Mouse (Mus musculus): ENCODE data around the gene Gm20831. TPM values are rescaled to one million over a fixed set of nuclear protein-coding genes. Genes with fewer than 3 reads are reported as not detected.
"Not testable (repeated sequence)": the region's sequence is repeated elsewhere in the genome, so short reads cannot be mapped to it uniquely, and the experiment has no call there.

Gm20831 gene
- not detected for total RNA-seq (2021)

DNA sequence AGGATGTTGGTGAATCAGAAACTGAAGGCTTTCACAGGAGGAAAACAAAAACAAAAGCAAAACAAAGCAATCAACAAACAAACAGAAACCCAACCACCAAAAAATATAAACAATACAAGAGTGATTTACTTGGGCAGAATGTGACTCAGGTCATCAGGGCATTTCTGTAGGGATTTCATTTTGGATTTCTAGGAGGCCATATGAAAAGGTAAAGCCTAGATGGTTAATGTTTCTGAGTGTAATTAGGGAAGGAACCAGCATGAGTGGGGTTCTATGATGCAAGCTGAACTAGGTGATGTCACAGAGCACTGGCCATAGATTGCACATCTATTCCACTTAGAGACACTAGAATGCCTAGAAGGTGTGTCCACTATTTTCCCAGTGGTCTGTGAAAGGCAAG lies at the start of gene Gm20831, which contains the start of gene Gm20772:
TSS of gene Gm20831 (plus strand) at position 301 of the 400 bp plus-strand sequence.
TSS of gene Gm20772 (plus strand) at position 301 of the 400 bp plus-strand sequence.
- intact Hi-C loops (cut with DNase I); DNase-seq: not testable (repeated sequence)

DNA sequence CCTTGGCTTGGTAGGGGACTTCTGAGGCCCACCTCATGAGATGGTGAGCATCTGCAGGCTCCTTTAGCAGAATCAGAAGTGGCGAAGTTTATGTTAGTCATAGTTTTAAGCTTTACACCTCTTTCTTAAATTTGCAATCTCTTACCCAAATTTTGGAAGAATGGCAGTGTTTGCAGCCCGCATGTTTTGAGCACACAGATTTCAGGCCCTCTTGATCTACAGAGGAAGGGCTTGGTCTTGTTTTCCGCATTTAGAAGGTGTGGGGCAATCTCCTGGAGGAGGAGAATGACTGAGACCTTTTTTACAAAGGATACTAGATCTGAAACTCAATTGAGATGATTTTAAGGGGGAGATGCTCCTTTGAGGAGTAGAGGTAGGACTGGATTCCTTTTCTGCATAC lies 28.4 kb upstream of the Gm20831 start, which contains the start of gene Gm21904:
TSS of gene Gm21904 (minus strand) at position 101 of the 400 bp plus-strand sequence.
- intact Hi-C loops (cut with DNase I): not testable (repeated sequence)

DNA sequence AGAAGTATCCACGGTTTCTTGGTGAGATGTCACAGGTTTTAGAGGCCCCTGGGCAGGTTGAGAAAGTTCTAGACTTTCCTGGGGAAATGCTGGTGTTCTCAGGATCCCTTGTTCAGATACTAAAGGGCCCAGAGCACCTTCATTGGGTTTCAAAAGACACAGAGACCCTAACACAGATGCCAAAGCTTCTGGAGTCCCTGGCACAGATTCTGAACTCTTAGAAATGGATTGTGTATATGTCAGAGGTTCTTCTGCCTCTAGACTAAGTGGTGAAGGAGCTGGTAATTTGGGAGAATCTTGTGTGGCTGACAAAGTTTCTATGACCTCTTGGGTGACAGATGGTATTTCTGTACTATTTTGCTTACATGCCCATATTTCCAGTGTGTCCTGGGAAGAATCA lies 62.7 kb downstream of the Gm20831 start, which contains the start of gene Srsy:
TSS of gene Srsy (minus strand) at position 101 of the 400 bp plus-strand sequence.
- DNase-seq; intact Hi-C loops (cut with DNase I): not testable (repeated sequence)

More for the DNA sequence above, 28.4 kb upstream of the Gm20831 start, which contains the start of gene Gm21904:
- DNase-seq: not testable (repeated sequence)

Other genes starting within 250 kb of the Gm20831 start
- gene Gm21904, start 28.5 kb upstream of the Gm20831 start, total RNA-seq (2021): not detected
- not detected for gene Gm20772, start within 50 bp of the Gm20831 start, total RNA-seq (2021)
- gene Srsy, start 62.6 kb downstream of the Gm20831 start, total RNA-seq (2021): not detected
- gene Gm21764, start 187.1 kb downstream of the Gm20831 start, total RNA-seq (2021): not detected
- gene Ssty1, start 214.4 kb downstream of the Gm20831 start, total RNA-seq (2021): not detected

All from left cerebral cortex, postnatal 4 days (tissue).